Mouse (Mus musculus): ENCODE data around the gene Csnk1g1. TPM values are rescaled to one million over a fixed set of nuclear protein-coding genes. Genes with fewer than 3 reads are reported as not detected.

Gene Csnk1g1
- polyA plus RNA-seq, 1 experiment, result 26.9 TPM

- DNase-seq (ENCODE audit: low read depth), result no peak
- no peak for TF ChIP-seq CTCF (IDR thresholded peaks at IDR 0.05; ENCODE audit: borderline replicate concordance, extremely low read depth, insufficient read depth, insufficient read length)
- no peak for TF ChIP-seq POLR2A (IDR thresholded peaks at IDR 0.05; ENCODE audit: borderline replicate concordance, extremely low read depth, insufficient read depth, insufficient read length, poor library complexity, severe bottlenecking)
These were observed 159.3 kb downstream of the Csnk1g1 start for GRCm38 (mm10) chr9:66068056-66068455.

GRCm38 (mm10) chr9:66068971-66069391 lies 160.3 kb downstream of the Csnk1g1 start:
- TF ChIP-seq CTCF (IDR thresholded peaks at IDR 0.05; ENCODE audit: borderline replicate concordance, extremely low read depth, insufficient read depth, insufficient read length), result no peak
- no peak for TF ChIP-seq POLR2A (IDR thresholded peaks at IDR 0.05; ENCODE audit: borderline replicate concordance, extremely low read depth, insufficient read depth, insufficient read length, poor library complexity, severe bottlenecking)
- DNase-seq (ENCODE audit: low read depth), result peak; percentile 59

- DNase-seq (ENCODE audit: low read depth), result peak; percentile 79
- TF ChIP-seq POLR2A (IDR thresholded peaks at IDR 0.05; ENCODE audit: borderline replicate concordance, extremely low read depth, insufficient read depth, insufficient read length, poor library complexity, severe bottlenecking), result no peak
- no peak for TF ChIP-seq CTCF (IDR thresholded peaks at IDR 0.05; ENCODE audit: borderline replicate concordance, extremely low read depth, insufficient read depth, insufficient read length)
These were observed 160.9 kb downstream of the Csnk1g1 start, which contains the start of gene Snx22 for GRCm38 (mm10) chr9:66069583-66069982. Gene Snx22, minus strand, starts transcription at chr9:66069719.

GRCm38 (mm10) chr9:66070151-66070550 lies 161.4 kb downstream of the Csnk1g1 start:
- TF ChIP-seq POLR2A (IDR thresholded peaks at IDR 0.05; ENCODE audit: borderline replicate concordance, extremely low read depth, insufficient read depth, insufficient read length, poor library complexity, severe bottlenecking) (no peak), CTCF (IDR thresholded peaks at IDR 0.05; ENCODE audit: borderline replicate concordance, extremely low read depth, insufficient read depth, insufficient read length) (no peak)
- no peak for DNase-seq (ENCODE audit: low read depth)

GRCm38 (mm10) chr9:66072754-66073153 lies 164.0 kb downstream of the Csnk1g1 start:
- TF ChIP-seq POLR2A (IDR thresholded peaks at IDR 0.05; ENCODE audit: borderline replicate concordance, extremely low read depth, insufficient read depth, insufficient read length, poor library complexity, severe bottlenecking) (no peak), CTCF (IDR thresholded peaks at IDR 0.05; ENCODE audit: borderline replicate concordance, extremely low read depth, insufficient read depth, insufficient read length) (no peak)
- DNase-seq (ENCODE audit: low read depth), result no peak

- no peak for TF ChIP-seq CTCF (IDR thresholded peaks at IDR 0.05; ENCODE audit: borderline replicate concordance, extremely low read depth, insufficient read depth, insufficient read length)
- no peak for TF ChIP-seq POLR2A (IDR thresholded peaks at IDR 0.05; ENCODE audit: borderline replicate concordance, extremely low read depth, insufficient read depth, insufficient read length, poor library complexity, severe bottlenecking)
These were observed 169.3 kb downstream of the Csnk1g1 start for GRCm38 (mm10) chr9:66078072-66078471.

GRCm38 (mm10) chr9:66078493-66078892 lies 169.8 kb downstream of the Csnk1g1 start:
- DNase-seq (ENCODE audit: low read depth), result peak; percentile 73
- TF ChIP-seq CTCF (IDR thresholded peaks at IDR 0.05; ENCODE audit: borderline replicate concordance, extremely low read depth, insufficient read depth, insufficient read length), result no peak
- TF ChIP-seq POLR2A (IDR thresholded peaks at IDR 0.05; ENCODE audit: borderline replicate concordance, extremely low read depth, insufficient read depth, insufficient read length, poor library complexity, severe bottlenecking), result no peak

More at GRCm38 (mm10) chr9:66078072-66078471, 169.3 kb downstream of the Csnk1g1 start:
- DNase-seq (ENCODE audit: low read depth), result no peak

- no peak for DNase-seq (ENCODE audit: low read depth)
- TF ChIP-seq POLR2A (IDR thresholded peaks at IDR 0.05; ENCODE audit: borderline replicate concordance, extremely low read depth, insufficient read depth, insufficient read length, poor library complexity, severe bottlenecking), result no peak
- no peak for TF ChIP-seq CTCF (IDR thresholded peaks at IDR 0.05; ENCODE audit: borderline replicate concordance, extremely low read depth, insufficient read depth, insufficient read length)
These were observed 172.2 kb downstream of the Csnk1g1 start for GRCm38 (mm10) chr9:66080804-66081459.

- no peak for DNase-seq (ENCODE audit: low read depth)
- TF ChIP-seq POLR2A (IDR thresholded peaks at IDR 0.05; ENCODE audit: borderline replicate concordance, extremely low read depth, insufficient read depth, insufficient read length, poor library complexity, severe bottlenecking), result no peak
- TF ChIP-seq CTCF (IDR thresholded peaks at IDR 0.05; ENCODE audit: borderline replicate concordance, extremely low read depth, insufficient read depth, insufficient read length), result no peak
These were observed 173.3 kb downstream of the Csnk1g1 start for GRCm38 (mm10) chr9:66081999-66082398.

- no peak for TF ChIP-seq POLR2A (IDR thresholded peaks at IDR 0.05; ENCODE audit: borderline replicate concordance, extremely low read depth, insufficient read depth, insufficient read length, poor library complexity, severe bottlenecking)
- TF ChIP-seq CTCF (IDR thresholded peaks at IDR 0.05; ENCODE audit: borderline replicate concordance, extremely low read depth, insufficient read depth, insufficient read length), result no peak
- no peak for DNase-seq (ENCODE audit: low read depth)
These were observed 175.4 kb downstream of the Csnk1g1 start for GRCm38 (mm10) chr9:66084171-66084570.

GRCm38 (mm10) chr9:66087062-66087461 lies 178.3 kb downstream of the Csnk1g1 start:
- DNase-seq (ENCODE audit: low read depth), result no peak
- TF ChIP-seq POLR2A (IDR thresholded peaks at IDR 0.05; ENCODE audit: borderline replicate concordance, extremely low read depth, insufficient read depth, insufficient read length, poor library complexity, severe bottlenecking), result no peak
- no peak for TF ChIP-seq CTCF (IDR thresholded peaks at IDR 0.05; ENCODE audit: borderline replicate concordance, extremely low read depth, insufficient read depth, insufficient read length)

- TF ChIP-seq CTCF (IDR thresholded peaks at IDR 0.05; ENCODE audit: borderline replicate concordance, extremely low read depth, insufficient read depth, insufficient read length) (peak; percentile 71), POLR2A (IDR thresholded peaks at IDR 0.05; ENCODE audit: borderline replicate concordance, extremely low read depth, insufficient read depth, insufficient read length, poor library complexity, severe bottlenecking) (no peak)
- peak; percentile 58 for DNase-seq (ENCODE audit: low read depth)
These were observed 179.7 kb downstream of the Csnk1g1 start for GRCm38 (mm10) chr9:66088411-66088810.
